Mouse (Mus musculus) limb, embryonic 13.5 days (tissue): ENCODE measurements around the gene Specc1. TPM values are rescaled to one million over a fixed set of nuclear protein-coding genes. Genes with fewer than 3 reads are reported as not detected.

ENCODE experiments used
- ATAC-seq: fragments of 200-750 bp; cut with Nextera tagmentation; 2 replicates; pipeline ENCODE4 v1.8.0; 2017; ENCODE audit warnings: low read depth, moderate number of reproducible peaks, moderate TSS enrichment; ENCODE audit not compliant: low FRiP score
- H3K27ac ChIP-seq: fragments of 300-500 bp; sonication (generic); 2 replicates; pipeline ENCODE4 v1.5.1; 2015; ENCODE audit warnings: inconsistent platforms, mild to moderate bottlenecking, moderate library complexity
- H3K27me3 ChIP-seq: fragments of 300-500 bp; sonication (generic); 2 replicates; pipeline ENCODE4 v1.6.1; 2015; ENCODE audit warnings: mild to moderate bottlenecking, inconsistent platforms
- H3K36me3 ChIP-seq: fragments of 300-500 bp; sonication (generic); 2 replicates; pipeline ENCODE4 v1.6.1; 2015; ENCODE audit warnings: inconsistent platforms, mild to moderate bottlenecking, moderate library complexity
- H3K4me1 ChIP-seq: fragments of 300-500 bp; sonication (generic); 2 replicates; pipeline ENCODE4 v1.6.1; 2015; ENCODE audit warnings: inconsistent platforms
- H3K4me2 ChIP-seq: fragments of 300-500 bp; sonication (generic); replicated peaks from 2 replicates; pipeline ENCODE4 v1.6.1; 2015; ENCODE audit warnings: inconsistent platforms, mild to moderate bottlenecking, moderate library complexity
- H3K4me3 ChIP-seq: fragments of 300-500 bp; sonication (generic); 2 replicates; pipeline ENCODE4 v1.5.1; 2015; ENCODE audit warnings: moderate library complexity, mild to moderate bottlenecking, inconsistent platforms
- H3K9ac ChIP-seq: fragments of 300-500 bp; sonication (generic); 2 replicates; pipeline ENCODE4 v1.6.1; 2015; ENCODE audit warnings: mild to moderate bottlenecking, inconsistent platforms
- H3K9me3 ChIP-seq: fragments of 300-500 bp; sonication (generic); 2 replicates; pipeline ENCODE4 v1.6.1; 2016; ENCODE audit warnings: inconsistent platforms
- WGBS: fragments of 180-500 bp; shearing (Covaris S2); methylation state at CpG from one replicate; pipeline ENCODE4 v1.1.7; 2015; 5-methylcytosine and 5-hydroxymethylcytosine counted together
- polyA plus RNA-seq: library from polyadenylated mRNA; unstranded; fragments of >200 nt; fragmentation: Nextera tagmentation; extraction: Ambion mirVana; gene quantifications from 2 replicates; pipeline ENCODE4 v1.2.1, GENCODE M21; 2015

Gene Specc1
- polyA plus RNA-seq, 1 experiment from 2014 or later: 12.3 TPM

DNA sequence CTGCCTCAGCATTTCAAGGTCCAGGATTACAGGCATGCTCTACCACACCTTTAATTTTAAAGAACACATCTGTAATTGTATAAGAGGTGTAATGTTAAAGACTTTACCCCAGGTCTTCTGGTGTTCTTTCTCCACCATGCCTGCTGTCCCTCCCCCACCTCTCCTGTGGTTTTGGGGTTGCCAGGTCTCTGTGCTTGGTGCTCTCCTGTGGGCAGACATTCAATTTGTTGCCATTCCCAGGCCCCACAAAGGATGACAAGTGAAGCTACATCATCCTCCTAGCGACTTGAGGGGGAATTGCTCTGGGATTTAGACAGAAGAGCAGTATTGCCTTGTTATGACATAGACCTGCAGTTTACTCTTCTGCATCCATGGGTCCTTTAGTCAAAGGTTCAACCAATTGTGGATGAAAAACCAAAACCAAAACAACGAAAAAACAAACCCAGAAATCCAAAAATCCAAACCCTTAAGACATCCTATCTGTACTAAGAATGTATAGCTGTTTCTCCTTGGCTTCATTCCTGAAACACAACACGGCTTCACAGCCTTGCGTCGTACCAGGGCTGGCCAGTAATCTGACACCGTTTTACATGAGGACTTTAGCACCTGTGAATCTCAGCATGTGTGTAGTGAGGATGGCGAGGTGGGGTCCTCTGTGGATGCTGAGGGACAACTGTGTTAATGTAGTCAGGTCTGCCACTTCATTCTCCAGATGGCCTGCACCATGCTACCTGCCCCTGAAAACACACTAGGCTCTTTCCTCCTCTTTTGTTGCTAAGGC is 15.1 kb downstream of the Specc1 start:
- no peaks in the 10 kb centered on the region for H3K9me3 ChIP-seq
- no peak overlapping the region for H3K9ac ChIP-seq
- no peaks in the 10 kb centered on the region for H3K36me3 ChIP-seq
- no peaks in the 10 kb centered on the region for H3K27me3 ChIP-seq
- WGBS: 22% methylated on average over 7 of the region's 7 CpGs
- no peak overlapping the region for H3K27ac ChIP-seq
- peaks cover 19% of the 10 kb centered on the region; the same call in 1 of the 2 replicates for H3K4me1 ChIP-seq
- no peak overlapping the region for H3K4me3 ChIP-seq
- no peak overlapping the region for H3K4me2 ChIP-seq
- no peak for ATAC-seq

DNA sequence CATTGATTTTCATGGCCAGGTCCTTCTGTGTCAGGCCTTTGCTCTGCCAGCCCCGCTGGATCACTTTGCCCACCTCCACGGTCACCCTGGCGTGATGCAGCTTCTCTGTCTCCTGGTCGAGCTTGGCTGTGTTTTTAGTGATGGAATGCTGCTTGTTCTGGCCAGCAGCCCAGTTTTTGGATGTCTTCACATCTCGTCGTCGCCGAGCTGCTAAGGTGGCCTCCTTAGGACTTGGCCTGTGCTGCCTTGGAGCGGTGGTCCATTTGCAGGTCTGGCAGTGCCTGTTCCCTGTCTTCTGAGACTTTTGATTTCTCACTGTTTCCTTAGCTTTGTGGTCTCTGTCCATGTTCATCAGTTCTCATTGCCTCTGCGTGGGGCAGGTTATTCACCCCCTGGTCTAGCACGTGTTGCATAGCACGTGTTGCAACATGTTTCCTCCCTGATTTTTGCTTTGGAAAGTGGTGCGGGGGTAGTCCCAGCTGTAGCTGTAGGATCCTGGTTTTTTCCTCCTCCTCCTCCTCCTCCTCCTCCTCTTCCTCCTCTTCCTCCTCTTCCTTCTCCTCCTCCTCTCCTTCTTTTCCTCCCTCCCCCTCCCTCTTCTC is 17.6 kb downstream of the Specc1 start:
- Histone ChIP-seq H3K27ac (no peak overlapping the region), H3K27me3 (no peaks in the 10 kb centered on the region), H3K4me3 (no peak overlapping the region), H3K4me1 (peaks cover 19% of the 10 kb centered on the region; the same call in 1 of the 2 replicates), H3K9ac (no peak overlapping the region), H3K9me3 (no peaks in the 10 kb centered on the region), H3K4me2 (no peak overlapping the region), H3K36me3 (no peaks in the 10 kb centered on the region)
- no peak for ATAC-seq
- WGBS: 56% methylated on average over 13 of the region's 13 CpGs

DNA sequence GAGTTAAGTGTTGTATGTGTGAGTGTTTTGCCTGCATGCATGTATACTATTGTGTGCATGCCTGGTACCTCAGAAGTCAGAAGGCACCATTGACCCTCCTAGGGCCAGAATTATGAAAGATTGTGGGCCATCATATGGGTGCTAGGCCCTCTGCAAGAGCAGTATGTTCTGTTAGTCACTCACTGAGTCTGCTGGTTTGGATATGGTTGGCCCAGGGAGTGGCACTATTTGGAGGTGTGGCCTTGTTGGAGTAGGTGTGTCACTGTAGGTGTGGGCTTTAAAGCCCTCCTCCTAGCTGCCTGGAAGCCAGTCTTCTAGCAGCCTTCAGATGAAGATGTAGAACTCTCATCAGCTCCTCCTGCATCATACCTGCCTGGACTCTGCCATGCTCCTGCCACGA is 19.2 kb downstream of the Specc1 start:
- Histone ChIP-seq H3K4me2 (no peak overlapping the region), H3K9ac (no peak overlapping the region), H3K9me3 (no peaks in the 10 kb centered on the region), H3K36me3 (no peaks in the 10 kb centered on the region), H3K27ac (no peak overlapping the region), H3K4me1 (peaks cover 17% of the 10 kb centered on the region; the same call in 1 of the 2 replicates), H3K27me3 (no peaks in the 10 kb centered on the region), H3K4me3 (no peak overlapping the region)
- 84% methylated on average over 1 of the region's 1 CpGs for WGBS
- no peak for ATAC-seq

DNA sequence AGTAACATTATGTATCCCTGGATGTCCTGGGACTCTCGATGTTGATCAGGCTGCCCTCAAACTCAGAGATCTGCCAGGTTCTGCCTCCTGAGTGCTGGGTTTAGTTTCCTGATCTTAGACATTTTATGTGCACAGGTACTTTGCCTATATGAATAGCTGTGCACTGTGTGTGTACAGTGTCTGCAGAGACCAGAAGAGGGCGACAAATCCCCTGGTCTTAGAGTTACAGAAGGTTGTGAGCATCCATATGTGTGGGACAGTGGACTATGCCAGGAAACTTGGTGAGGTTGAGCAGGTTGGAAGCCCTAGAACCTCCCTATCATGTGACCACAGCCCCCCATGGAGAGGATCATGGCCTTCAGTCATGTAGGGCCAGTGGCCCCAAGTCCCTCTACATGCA is 24.7 kb downstream of the Specc1 start:
- ATAC-seq: no peak
- H3K36me3 ChIP-seq: no peaks in the 10 kb centered on the region
- no peaks in the 10 kb centered on the region for H3K27me3 ChIP-seq
- no peaks in the 10 kb centered on the region for H3K9me3 ChIP-seq
- H3K9ac ChIP-seq: no peak overlapping the region
- no peaks in the 10 kb centered on the region for H3K4me1 ChIP-seq
- H3K4me2 ChIP-seq: no peak overlapping the region
- H3K4me3 ChIP-seq: no peak overlapping the region
- H3K27ac ChIP-seq: no peak overlapping the region
- WGBS: 80% methylated on average over 2 of the region's 2 CpGs

DNA sequence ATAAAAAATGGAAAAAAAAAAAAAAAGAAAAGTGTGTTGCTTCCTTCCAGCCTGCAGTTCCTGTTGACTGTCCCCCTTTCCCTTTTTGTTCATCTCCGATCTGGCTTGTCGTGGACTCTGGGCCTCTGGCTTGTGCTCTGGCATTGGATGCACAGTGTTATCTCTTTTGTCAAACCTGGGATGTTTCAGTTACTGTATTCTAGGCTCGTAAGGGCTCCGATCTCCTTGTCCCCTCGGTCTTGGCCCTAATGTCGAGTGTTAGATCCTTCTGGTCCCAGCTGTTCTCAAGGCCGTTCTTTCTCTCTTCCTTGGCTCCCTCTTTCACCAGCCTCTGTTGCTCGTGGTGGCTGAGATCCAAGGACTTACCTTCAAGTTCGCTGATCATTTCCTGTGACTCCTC is 26.3 kb downstream of the Specc1 start:
- no peak for ATAC-seq
- no peaks in the 10 kb centered on the region for H3K9me3 ChIP-seq
- 87% methylated on average over 9 of the region's 9 CpGs for WGBS
- H3K4me1 ChIP-seq: no peaks in the 10 kb centered on the region
- no peak overlapping the region for H3K27ac ChIP-seq
- no peaks in the 10 kb centered on the region for H3K27me3 ChIP-seq
- no peaks in the 10 kb centered on the region for H3K36me3 ChIP-seq
- no peak overlapping the region for H3K4me2 ChIP-seq
- no peak overlapping the region for H3K9ac ChIP-seq
- H3K4me3 ChIP-seq: no peak overlapping the region

DNA sequence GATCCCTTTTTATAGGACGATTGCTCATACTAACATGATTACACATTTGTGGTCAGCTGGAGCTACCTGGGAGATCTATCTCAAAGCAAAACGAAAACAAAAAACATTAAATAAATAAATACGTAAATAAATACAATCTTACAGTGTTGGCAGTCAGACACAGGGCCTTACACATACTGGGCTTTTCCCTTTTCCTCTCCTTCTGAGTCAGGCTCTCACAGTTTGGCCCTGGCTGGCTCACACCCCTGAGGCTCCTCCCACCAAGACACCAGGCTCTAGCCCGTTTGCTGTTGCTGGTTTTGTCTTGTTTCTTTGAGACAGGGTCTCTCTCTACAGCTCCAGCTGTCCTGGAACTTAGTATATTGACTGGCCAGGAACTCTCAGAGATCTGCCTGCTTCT is 30.4 kb downstream of the Specc1 start:
- H3K4me2 ChIP-seq: no peak overlapping the region
- H3K9me3 ChIP-seq: no peaks in the 10 kb centered on the region
- no peaks in the 10 kb centered on the region for H3K27me3 ChIP-seq
- ATAC-seq: no peak
- H3K9ac ChIP-seq: no peak overlapping the region
- H3K36me3 ChIP-seq: no peaks in the 10 kb centered on the region
- no peak overlapping the region for H3K27ac ChIP-seq
- WGBS: 80% methylated on average over 4 of the region's 4 CpGs
- no peaks in the 10 kb centered on the region for H3K4me1 ChIP-seq
- H3K4me3 ChIP-seq: no peak overlapping the region

DNA sequence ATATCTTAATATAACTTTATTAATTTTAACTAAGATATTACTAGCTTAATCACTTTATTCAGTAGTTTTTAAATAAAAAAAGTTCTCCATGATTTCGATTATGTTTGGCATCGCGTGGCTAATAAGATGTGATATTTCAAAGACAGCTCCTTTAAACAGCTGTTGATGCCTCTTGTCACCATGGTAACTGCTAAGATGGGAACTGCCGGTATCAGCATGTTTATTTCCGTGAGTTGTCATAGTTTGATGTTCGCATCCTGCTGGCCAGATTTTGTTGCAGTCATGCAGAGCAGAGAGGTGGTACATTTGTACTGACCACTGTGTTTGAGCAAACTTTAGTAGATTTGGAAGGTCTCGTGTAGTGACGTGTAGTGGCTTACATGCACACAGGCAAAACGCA is 33.1 kb downstream of the Specc1 start:
- Histone ChIP-seq H3K27ac (no peak overlapping the region), H3K9me3 (0 out of 2 replicates have a peak, but pooled peaks cover 3% of the 10 kb centered on the region), H3K27me3 (no peaks in the 10 kb centered on the region), H3K4me1 (no peaks in the 10 kb centered on the region), H3K9ac (no peak overlapping the region), H3K36me3 (no peaks in the 10 kb centered on the region), H3K4me3 (no peak overlapping the region), H3K4me2 (no peak overlapping the region)
- ATAC-seq: no peak
- 82% methylated on average over 9 of the region's 9 CpGs for WGBS

DNA sequence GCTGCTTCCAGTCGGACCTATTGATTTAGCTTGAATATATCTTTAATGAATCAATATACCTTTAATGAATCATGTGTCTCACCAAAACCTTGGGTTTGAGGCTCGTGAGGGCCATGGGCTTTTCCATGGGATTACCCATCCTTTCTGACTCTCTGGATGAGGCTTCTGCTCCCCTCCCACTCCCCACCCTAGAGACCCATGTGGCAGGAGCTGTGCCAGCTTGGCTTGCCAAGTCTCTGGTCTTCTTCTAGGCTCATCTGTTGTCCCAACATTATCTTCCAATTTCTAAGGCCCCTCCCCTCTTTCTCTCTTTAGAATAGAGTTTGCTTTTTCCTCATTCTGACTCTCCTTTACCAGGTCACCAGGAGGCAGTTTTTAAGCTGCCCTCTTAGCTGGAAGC is 35.0 kb downstream of the Specc1 start:
- Histone ChIP-seq H3K27ac (no peak overlapping the region), H3K36me3 (no peaks in the 10 kb centered on the region), H3K27me3 (no peaks in the 10 kb centered on the region), H3K4me2 (no peak overlapping the region), H3K4me3 (no peak overlapping the region), H3K4me1 (no peaks in the 10 kb centered on the region), H3K9me3 (0 out of 2 replicates have a peak, but pooled peaks cover 3% of the 10 kb centered on the region), H3K9ac (no peak overlapping the region)
- 82% methylated on average over 2 of the region's 2 CpGs for WGBS
- no peak for ATAC-seq

DNA sequence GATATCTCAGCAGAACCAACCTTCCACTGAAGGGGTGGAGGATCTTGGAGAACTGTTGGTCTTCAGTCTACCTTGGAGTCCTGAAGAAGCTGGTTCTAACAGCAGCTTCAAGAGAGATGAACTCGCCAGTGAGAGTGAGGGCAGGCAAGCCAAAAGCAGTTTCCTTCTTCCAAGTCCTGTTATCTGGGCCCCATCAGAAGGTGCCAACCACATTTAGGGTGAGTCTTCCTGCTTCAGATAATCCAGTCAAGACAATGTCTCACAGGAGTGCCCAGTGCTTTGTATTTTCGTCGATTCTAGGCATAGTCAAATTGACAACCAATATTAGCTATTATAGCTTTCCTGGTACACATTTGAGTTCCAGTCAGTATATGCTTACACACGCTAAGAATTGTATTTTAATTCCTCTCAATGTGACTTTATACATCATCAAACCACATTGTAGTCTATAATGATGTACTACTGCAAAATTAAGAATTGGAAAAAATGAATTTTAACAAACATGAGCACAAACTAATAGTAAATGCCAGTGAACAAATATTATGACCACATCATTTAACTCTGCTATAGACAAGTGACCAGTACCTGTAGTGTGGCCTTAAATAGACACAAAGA is 36.2 kb downstream of the Specc1 start:
- H3K27me3 ChIP-seq: no peaks in the 10 kb centered on the region
- no peak overlapping the region for H3K27ac ChIP-seq
- no peak overlapping the region for H3K9ac ChIP-seq
- ATAC-seq: no peak
- no peak overlapping the region for H3K4me2 ChIP-seq
- no peaks in the 10 kb centered on the region for H3K4me1 ChIP-seq
- H3K4me3 ChIP-seq: no peak overlapping the region
- no peaks in the 10 kb centered on the region for H3K36me3 ChIP-seq
- H3K9me3 ChIP-seq: 0 out of 2 replicates have a peak, but pooled peaks cover 3% of the 10 kb centered on the region
- 86% methylated on average over 4 of the region's 4 CpGs for WGBS

DNA sequence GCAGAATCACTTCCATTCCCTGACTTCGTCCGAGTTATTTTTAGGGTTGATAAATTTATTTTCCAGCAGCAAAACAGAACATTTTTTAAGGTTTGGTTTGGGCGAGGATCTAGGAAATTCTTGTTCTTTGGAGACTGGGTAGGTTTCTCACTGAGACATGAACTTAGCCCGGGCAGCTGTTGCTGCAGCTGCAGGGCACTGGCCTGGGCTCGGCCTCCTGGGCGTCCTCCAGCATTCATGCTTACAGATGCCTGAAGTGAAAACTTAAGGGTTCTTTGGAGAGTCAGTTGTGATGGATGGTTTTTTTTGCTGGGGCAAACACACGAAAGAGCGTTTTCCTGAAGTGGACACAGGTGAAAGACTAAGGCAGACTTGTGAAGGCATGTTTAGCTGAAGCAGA is 42.9 kb downstream of the Specc1 start:
- H3K9ac ChIP-seq: no peak overlapping the region
- 81% methylated on average over 8 of the region's 8 CpGs for WGBS
- H3K4me3 ChIP-seq: no peak overlapping the region
- no peaks in the 10 kb centered on the region for H3K36me3 ChIP-seq
- H3K27me3 ChIP-seq: no peaks in the 10 kb centered on the region
- H3K9me3 ChIP-seq: no peaks in the 10 kb centered on the region
- ATAC-seq: no peak
- H3K4me1 ChIP-seq: peaks cover under 1% of the 10 kb centered on the region; the same call in 1 of the 2 replicates
- H3K27ac ChIP-seq: no peak overlapping the region
- no peak overlapping the region for H3K4me2 ChIP-seq

DNA sequence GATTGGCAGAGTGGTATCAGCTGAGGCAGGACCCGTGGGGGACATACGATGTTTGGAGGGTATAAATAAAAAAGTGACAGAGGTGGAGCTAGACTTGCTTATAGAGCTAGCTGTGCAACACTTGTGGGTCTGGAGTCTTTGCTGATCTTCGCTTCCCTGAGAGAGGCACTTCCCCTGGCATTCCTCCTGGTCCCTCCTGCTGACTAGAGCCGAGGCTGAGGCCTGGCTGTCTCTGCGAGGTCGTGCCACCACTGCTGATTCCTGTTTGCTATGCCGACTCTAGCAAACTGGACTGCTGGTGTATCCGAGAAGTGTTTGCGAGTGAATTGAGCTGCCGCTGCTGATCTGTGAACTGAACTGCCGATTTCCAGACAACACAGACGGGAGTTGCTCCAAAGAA is 43.5 kb downstream of the Specc1 start:
- Histone ChIP-seq H3K9ac (no peak overlapping the region), H3K4me3 (no peak overlapping the region), H3K36me3 (no peaks in the 10 kb centered on the region), H3K27ac (no peak overlapping the region), H3K4me2 (no peak overlapping the region), H3K27me3 (no peaks in the 10 kb centered on the region), H3K4me1 (peaks cover 6% of the 10 kb centered on the region; the same call in 1 of the 2 replicates), H3K9me3 (no peaks in the 10 kb centered on the region)
- no peak for ATAC-seq
- 85% methylated on average over 12 of the region's 12 CpGs for WGBS

DNA sequence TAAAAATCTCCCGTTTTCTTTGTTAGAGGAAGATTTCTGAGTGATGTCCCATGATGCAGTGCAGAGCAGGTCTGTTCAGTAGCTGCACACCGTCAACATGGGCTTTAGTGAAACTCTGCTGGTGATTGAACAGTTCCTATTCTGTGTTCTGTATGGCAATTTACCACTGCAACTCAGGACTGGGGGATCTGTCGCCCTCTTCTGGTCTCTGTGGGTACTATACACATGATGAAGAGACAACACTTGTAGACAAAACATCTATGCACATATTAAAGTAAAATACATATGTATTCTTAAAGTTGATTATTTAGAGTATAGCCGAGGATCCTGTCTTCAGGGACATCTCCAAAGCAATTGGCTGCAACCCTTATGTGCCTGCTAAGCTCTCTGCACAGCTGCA is 45.4 kb downstream of the Specc1 start:
- ATAC-seq: no peak
- Histone ChIP-seq H3K4me2 (no peak overlapping the region), H3K9ac (no peak overlapping the region), H3K4me3 (no peak overlapping the region), H3K27ac (no peak overlapping the region), H3K36me3 (no peaks in the 10 kb centered on the region), H3K4me1 (peaks cover 22% of the 10 kb centered on the region), H3K9me3 (no peaks in the 10 kb centered on the region), H3K27me3 (no peaks in the 10 kb centered on the region)
- WGBS: 73% methylated on average over 4 of the region's 4 CpGs
